Mouse (Mus musculus) hindbrain, embryonic 12.5 days (tissue): ENCODE results near the gene Nup214. TPM values are rescaled to one million over a fixed set of nuclear protein-coding genes. Genes with fewer than 3 reads are reported as not detected.
A peak's percentile ranks its signal among the peaks of the same experiment; 100 is the strongest.

Source experiments
- ATAC-seq: fragments of 200-750 bp; cut with Nextera tagmentation; 2 replicates; pipeline ENCODE4 v1.8.0; 2017; ENCODE audit warnings: moderate TSS enrichment; ENCODE audit not compliant: low FRiP score
- H3K27ac ChIP-seq: fragments of 300-500 bp; sonication (generic); 2 replicates; pipeline ENCODE4 v1.5.1; 2016; ENCODE audit warnings: mild to moderate bottlenecking
- H3K27me3 ChIP-seq: fragments of 300-500 bp; sonication (generic); 2 replicates; pipeline ENCODE4 v1.6.1; 2016; ENCODE audit warnings: mild to moderate bottlenecking
- H3K36me3 ChIP-seq: fragments of 300-500 bp; sonication (generic); 2 replicates; pipeline ENCODE4 v1.6.1; 2016; ENCODE audit warnings: mild to moderate bottlenecking
- H3K4me1 ChIP-seq: fragments of 300-500 bp; sonication (generic); 2 replicates; pipeline ENCODE4 v1.6.1; 2016
- H3K4me2 ChIP-seq: fragments of 300-500 bp; sonication (generic); replicated peaks from 2 replicates; pipeline ENCODE4 v1.6.1; 2016; ENCODE audit warnings: mild to moderate bottlenecking
- H3K4me3 ChIP-seq: fragments of 300-500 bp; sonication (generic); 2 replicates; pipeline ENCODE4 v1.5.1; 2016; ENCODE audit warnings: mild to moderate bottlenecking
- H3K9ac ChIP-seq: fragments of 300-500 bp; sonication (generic); 2 replicates; pipeline ENCODE4 v1.6.1; 2016; ENCODE audit warnings: mild to moderate bottlenecking, moderate library complexity
- H3K9me3 ChIP-seq: fragments of 300-500 bp; sonication (generic); replicated peaks from 2 replicates; pipeline ENCODE4 v1.6.1; 2016; ENCODE audit warnings: mild to moderate bottlenecking
- WGBS: fragments of 180-500 bp; shearing (Covaris S2); methylation state at CpG from one replicate; pipeline ENCODE4 v1.1.7; 2016; 5-methylcytosine and 5-hydroxymethylcytosine counted together
- polyA plus RNA-seq: library from polyadenylated mRNA; unstranded; fragments of >200 nt; fragmentation: Nextera tagmentation; extraction: Ambion mirVana; gene quantifications from 2 replicates; pipeline ENCODE4 v1.2.1, GENCODE M21; 2016

The Nup214 gene
- polyA plus RNA-seq, 1 experiment from 2014 or later, result 75.3 TPM

DNA sequence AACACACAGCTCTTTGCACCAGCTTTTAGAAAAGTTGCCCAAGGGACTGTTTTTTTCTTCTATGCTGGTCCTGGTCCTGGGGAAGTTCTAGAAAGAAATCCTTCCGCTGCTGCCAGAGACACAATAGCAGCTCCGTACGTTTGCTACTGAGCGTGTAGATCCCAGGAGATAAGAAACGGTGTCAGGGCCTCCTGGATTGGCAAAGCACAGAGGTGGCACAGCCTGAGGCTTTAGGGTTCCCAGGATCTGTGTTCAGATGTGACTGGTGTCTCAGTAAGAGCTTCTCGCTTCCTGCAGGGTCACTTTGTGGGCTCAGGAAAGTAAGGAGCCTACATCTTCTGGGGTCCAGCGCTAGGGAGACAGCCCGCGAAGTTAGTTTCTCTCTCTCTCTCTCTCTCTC is 23.3 kb upstream of the Nup214 start:
- H3K4me3 ChIP-seq, result peak overlapping the region; percentile 67
- peak overlapping the region; percentile 98 for H3K4me2 ChIP-seq
- peaks cover 17% of the 10 kb centered on the region; the same call in 1 of the 2 replicates for H3K27me3 ChIP-seq
- H3K27ac ChIP-seq, result no peak overlapping the region
- 0 out of 2 replicates have a peak, but pooled peaks cover 4% of the 10 kb centered on the region for H3K36me3 ChIP-seq
- peaks cover 30% of the 10 kb centered on the region for H3K4me1 ChIP-seq
- WGBS, result 25% methylated on average over 9 of the region's 9 CpGs
- ATAC-seq, result no peak
- no peaks in the 10 kb centered on the region for H3K9me3 ChIP-seq
- H3K9ac ChIP-seq, result peak overlapping the region; percentile 74

DNA sequence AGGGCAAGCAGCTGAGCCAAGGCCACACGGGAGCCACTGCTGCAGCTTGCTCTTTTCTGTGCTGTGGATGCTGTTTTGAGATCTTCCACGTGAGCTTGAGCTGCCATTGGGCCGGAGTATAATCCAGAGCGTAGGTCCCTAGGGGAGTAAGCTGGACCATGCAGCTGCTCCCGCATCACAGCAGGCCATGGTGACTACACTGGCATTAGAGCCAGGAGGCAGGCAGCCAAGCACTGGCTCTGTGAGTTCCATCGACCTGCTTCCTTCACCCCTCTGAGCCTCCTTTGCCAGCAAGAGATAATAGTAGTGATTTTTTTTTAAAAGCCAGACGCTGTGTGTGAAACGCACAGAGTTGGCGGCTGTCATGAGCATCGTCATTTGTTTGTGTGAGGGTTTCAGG is 22.0 kb upstream of the Nup214 start:
- H3K4me2 ChIP-seq, result no peak overlapping the region
- no peak overlapping the region for H3K27ac ChIP-seq
- 91% methylated on average over 10 of the region's 10 CpGs for WGBS
- 0 out of 2 replicates have a peak, but pooled peaks cover 4% of the 10 kb centered on the region for H3K36me3 ChIP-seq
- ATAC-seq, result no peak
- H3K27me3 ChIP-seq, result peaks cover 17% of the 10 kb centered on the region; the same call in 1 of the 2 replicates
- H3K4me1 ChIP-seq, result peaks cover 30% of the 10 kb centered on the region
- H3K4me3 ChIP-seq, result no peak overlapping the region
- H3K9me3 ChIP-seq, result no peaks in the 10 kb centered on the region
- H3K9ac ChIP-seq, result no peak overlapping the region

DNA sequence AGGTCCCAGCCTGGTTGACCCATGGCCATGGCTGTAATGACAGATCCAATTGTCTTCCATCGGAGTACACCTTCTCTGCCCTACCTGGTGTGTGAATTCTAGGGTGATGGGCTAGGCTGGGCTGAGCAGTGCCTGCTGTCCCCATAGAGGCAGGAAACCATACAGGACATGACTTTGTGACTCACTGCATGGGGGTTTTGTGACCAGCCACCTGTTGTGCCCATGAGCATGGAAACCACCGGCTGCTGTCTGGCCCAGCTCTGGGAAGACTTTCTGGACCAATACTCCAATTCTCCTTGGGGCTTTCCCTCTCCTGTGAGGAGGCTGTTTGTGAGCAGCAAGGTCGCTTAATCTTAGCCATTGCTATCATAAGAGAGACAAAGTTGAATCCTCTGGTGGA is 21.5 kb upstream of the Nup214 start:
- H3K27ac ChIP-seq, result no peak overlapping the region
- H3K36me3 ChIP-seq, result 0 out of 2 replicates have a peak, but pooled peaks cover 7% of the 10 kb centered on the region
- peaks cover 30% of the 10 kb centered on the region for H3K4me1 ChIP-seq
- WGBS, result 95% methylated on average over 3 of the region's 3 CpGs
- no peak overlapping the region for H3K4me3 ChIP-seq
- no peaks in the 10 kb centered on the region for H3K9me3 ChIP-seq
- H3K9ac ChIP-seq, result no peak overlapping the region
- peaks cover 17% of the 10 kb centered on the region; the same call in 1 of the 2 replicates for H3K27me3 ChIP-seq
- no peak overlapping the region for H3K4me2 ChIP-seq
- no peak for ATAC-seq

DNA sequence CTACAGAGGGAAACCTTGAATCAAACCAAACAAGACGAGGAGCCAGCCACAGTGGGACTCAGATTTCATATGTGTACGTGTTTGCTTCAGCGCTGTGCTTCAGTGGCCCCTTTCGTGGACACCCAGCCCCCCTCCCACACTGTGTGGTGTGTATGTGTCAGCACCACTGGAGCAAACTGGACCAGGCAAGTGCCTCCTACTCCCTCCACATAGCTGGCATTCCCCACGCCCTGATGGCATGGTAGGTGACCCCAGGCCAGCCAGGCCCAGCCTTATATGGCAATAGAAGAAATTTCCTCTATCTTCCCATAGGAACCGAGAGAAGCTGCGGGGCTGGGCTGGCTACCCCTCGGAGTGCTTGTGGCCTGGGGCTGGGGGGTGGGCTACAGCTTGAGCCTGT is 20.5 kb upstream of the Nup214 start:
- whole genome bisulfite sequencing, result 82% methylated on average over 8 of the region's 8 CpGs
- Histone ChIP-seq H3K27ac (no peak overlapping the region), H3K4me2 (no peak overlapping the region), H3K27me3 (peaks cover 17% of the 10 kb centered on the region; the same call in 1 of the 2 replicates), H3K36me3 (0 out of 2 replicates have a peak, but pooled peaks cover 8% of the 10 kb centered on the region), H3K4me3 (no peak overlapping the region), H3K4me1 (peaks cover 30% of the 10 kb centered on the region), H3K9ac (no peak overlapping the region), H3K9me3 (no peaks in the 10 kb centered on the region)
- no peak for ATAC-seq

DNA sequence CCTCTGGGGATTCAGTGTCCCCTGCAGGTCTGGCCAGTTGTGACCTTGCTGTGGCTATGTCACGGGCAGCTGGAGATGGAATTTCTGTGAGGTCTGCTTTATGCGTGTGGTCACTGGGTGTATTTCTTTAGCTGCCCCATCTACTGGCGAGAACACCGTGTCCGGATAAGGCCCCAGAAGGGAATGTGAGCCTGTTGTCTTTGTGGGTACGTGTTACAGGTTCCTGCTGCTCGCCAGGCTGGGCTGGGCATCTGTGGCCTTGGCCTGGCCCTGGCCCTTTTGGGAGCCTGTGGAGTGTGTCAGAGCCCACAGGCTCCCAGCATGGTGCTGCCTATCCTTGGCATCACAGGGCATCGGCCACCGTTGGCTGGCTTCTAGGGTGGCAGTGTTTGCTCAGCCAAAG is 19.5 kb upstream of the Nup214 start:
- no peak for ATAC-seq
- Histone ChIP-seq H3K4me1 (peaks cover 30% of the 10 kb centered on the region), H3K9ac (0 out of 2 replicates have a peak overlapping the region, but pooled peaks have one; percentile 18), H3K9me3 (no peaks in the 10 kb centered on the region), H3K4me3 (no peak overlapping the region), H3K4me2 (no peak overlapping the region), H3K27ac (no peak overlapping the region), H3K27me3 (0 out of 2 replicates have a peak, but pooled peaks cover 12% of the 10 kb centered on the region), H3K36me3 (0 out of 2 replicates have a peak, but pooled peaks cover 8% of the 10 kb centered on the region)
- 80% methylated on average over 9 of the region's 9 CpGs for WGBS

DNA sequence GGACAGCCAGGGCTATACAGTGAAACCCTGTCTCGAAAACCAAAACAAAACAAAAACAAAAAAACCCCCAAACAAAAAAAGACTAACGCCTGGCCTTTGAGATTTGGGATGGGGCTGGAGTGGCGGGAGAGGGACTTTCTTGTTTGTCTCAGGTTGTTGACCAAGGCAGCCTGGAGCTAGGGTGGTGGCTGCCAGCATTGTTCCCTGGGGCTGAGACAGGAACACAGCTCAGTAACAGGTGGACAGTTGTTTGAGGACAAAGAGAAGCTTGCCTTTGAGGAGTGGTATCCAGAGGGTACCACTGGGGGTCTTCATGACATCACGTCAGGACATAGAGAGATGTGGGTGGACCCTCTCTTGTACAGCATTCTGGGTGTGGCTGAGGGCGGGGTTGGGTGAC is 18.6 kb upstream of the Nup214 start:
- Histone ChIP-seq H3K27me3 (0 out of 2 replicates have a peak, but pooled peaks cover 5% of the 10 kb centered on the region), H3K9ac (no peak overlapping the region), H3K27ac (no peak overlapping the region), H3K9me3 (no peaks in the 10 kb centered on the region), H3K36me3 (0 out of 2 replicates have a peak, but pooled peaks cover 8% of the 10 kb centered on the region), H3K4me2 (no peak overlapping the region), H3K4me1 (peaks cover 22% of the 10 kb centered on the region), H3K4me3 (no peak overlapping the region)
- 83% methylated on average over 5 of the region's 5 CpGs for WGBS
- no peak for ATAC-seq

DNA sequence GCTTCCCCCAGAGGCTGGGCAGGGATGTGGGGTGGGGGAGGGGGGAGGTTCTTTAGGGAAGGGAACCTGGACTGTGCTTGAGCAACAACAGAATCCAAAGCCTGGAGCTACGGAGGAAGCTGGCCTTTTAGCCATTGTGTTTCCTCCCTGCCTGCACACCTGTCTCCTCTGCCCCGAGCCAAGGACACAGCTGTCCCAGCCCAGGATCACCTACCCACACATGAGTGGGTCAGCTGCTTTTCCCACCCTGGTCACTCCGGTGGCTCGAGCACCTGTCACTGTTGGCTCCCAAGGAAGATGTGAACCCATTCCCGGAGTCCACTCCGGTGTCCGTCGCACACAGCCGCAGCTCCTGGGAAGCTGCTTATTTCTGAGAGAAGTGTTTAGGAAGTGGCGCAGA is 17.0 kb upstream of the Nup214 start:
- no peaks in the 10 kb centered on the region for H3K9me3 ChIP-seq
- H3K27me3 ChIP-seq, result no peaks in the 10 kb centered on the region
- no peak overlapping the region for H3K4me3 ChIP-seq
- H3K4me1 ChIP-seq, result peaks cover 21% of the 10 kb centered on the region
- WGBS, result 86% methylated on average over 10 of the region's 10 CpGs
- H3K4me2 ChIP-seq, result no peak overlapping the region
- 0 out of 2 replicates have a peak, but pooled peaks cover 11% of the 10 kb centered on the region for H3K36me3 ChIP-seq
- no peak overlapping the region for H3K9ac ChIP-seq
- no peak for ATAC-seq
- no peak overlapping the region for H3K27ac ChIP-seq

DNA sequence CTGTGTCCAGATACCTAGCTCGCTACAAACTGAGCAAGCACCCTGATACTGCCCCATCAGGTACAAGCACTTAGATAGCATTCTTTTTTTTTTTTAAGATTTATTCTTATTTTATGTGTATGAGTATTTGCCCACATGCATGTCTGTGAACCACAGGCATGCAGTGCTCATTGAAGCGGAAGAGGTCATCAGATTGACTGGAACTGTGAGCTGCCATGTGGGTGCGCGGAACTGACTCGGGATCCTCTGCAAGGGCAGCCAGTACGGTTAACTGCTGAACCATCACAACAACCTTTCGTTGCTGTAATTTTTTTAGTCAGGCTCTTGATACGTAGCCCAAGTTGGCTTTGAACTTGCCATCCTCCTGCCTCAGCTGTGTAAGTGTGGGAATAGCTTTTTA is 13.2 kb upstream of the Nup214 start:
- H3K27ac ChIP-seq, result 0 out of 2 replicates have a peak overlapping the region, but pooled peaks have one; percentile 82

DNA sequence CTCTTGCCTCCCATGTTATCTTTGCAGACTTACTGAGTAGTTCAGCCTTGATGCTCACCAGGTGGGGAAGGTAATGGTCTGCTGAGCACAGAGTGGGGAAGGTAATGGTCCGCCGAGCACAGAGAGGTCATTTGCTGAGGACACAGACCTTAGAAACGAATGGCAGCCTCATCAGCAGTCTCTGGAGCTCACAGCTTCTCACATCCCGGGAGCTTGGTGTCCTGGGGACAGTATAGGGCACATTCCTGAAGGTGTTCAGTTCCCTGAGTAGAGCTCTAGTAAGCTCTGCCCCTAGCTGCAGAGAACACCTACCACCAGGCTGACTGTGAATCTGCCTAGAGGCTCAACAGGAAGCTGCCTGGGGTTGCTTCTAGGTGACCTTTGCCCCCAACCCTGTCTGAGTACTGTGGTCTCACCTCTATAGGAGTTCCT is 12.4 kb upstream of the Nup214 start:
- Histone ChIP-seq H3K9ac (no peak overlapping the region), H3K27me3 (no peaks in the 10 kb centered on the region), H3K9me3 (no peaks in the 10 kb centered on the region), H3K4me3 (no peak overlapping the region), H3K36me3 (0 out of 2 replicates have a peak, but pooled peaks cover 9% of the 10 kb centered on the region), H3K4me2 (0 out of 2 replicates have a peak overlapping the region, but pooled peaks have one; percentile 3), H3K27ac (peak overlapping the region; percentile 82), H3K4me1 (peaks cover 28% of the 10 kb centered on the region)
- 64% methylated on average over 4 of the region's 4 CpGs for WGBS
- ATAC-seq, result no peak

More for the DNA sequence above, 13.2 kb upstream of the Nup214 start:
- Histone ChIP-seq H3K4me1 (peaks cover 28% of the 10 kb centered on the region), H3K27me3 (no peaks in the 10 kb centered on the region), H3K4me3 (no peak overlapping the region), H3K9me3 (no peaks in the 10 kb centered on the region), H3K36me3 (0 out of 2 replicates have a peak, but pooled peaks cover 9% of the 10 kb centered on the region), H3K9ac (no peak overlapping the region), H3K4me2 (no peak overlapping the region)
- ATAC-seq, result no peak
- WGBS, result 89% methylated on average over 8 of the region's 8 CpGs

DNA sequence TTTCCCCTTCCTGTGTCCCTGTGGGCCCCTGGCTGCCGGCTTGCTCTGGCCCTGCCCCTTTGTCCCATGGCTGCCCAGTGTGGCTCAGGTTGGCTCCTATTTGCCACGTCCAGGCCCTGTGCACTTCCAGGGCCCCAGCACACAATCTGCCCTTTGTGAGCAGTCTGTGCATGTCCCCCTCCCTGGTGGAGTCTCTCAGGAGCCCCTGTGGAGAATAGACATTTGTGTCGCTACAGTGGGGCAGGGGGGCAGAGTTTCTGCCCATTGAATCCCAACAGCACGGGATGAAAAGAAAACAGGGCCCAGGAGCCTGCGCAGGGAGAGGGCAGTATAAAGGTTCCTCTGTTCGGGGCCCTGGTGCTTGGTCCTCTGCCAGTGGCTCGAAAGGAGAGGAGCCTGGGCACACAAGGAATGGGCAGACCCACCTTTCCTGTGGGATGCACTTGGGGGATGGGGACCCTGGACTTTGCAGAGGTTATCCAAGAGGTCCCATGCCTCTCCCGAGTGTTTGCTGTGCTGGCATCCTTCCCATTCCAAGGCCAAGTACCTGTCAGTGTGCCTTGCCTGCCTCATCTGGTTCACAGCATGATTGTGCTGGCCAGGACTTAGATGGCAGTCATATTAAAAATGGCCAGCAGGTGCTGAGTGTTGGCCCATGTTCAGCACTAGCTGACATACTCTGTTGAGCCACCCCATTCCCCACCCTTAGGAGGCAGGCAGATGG is 11.6 kb upstream of the Nup214 start:
- Histone ChIP-seq H3K4me1 (peaks cover 28% of the 10 kb centered on the region), H3K4me2 (no peak overlapping the region), H3K4me3 (no peak overlapping the region), H3K9ac (no peak overlapping the region), H3K27ac (peak overlapping the region; percentile 82), H3K9me3 (no peaks in the 10 kb centered on the region), H3K36me3 (peaks cover 12% of the 10 kb centered on the region; the same call in 1 of the 2 replicates), H3K27me3 (no peaks in the 10 kb centered on the region)
- ATAC-seq, result peak; percentile 90
- WGBS, result 48% methylated on average over 8 of the region's 8 CpGs

DNA sequence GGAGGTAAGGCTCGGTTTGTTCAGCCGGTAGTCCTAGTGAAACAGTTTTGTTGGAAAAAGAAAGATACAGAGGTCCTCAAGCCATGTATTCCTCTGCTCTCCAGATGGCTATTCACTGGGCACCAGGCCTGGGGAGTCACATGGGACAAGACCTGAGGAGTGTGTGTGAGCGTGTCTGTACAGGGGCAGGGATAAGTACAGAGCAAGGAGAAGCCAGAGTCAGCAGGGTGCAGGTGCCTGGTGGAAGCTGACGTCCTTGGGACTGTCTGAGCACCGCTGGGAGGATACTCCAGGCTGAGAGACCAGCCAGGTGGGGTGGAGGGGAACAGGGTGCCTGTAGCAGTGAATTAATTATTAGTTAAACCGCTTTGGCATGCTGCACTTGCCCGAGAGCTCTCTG is 10.7 kb upstream of the Nup214 start:
- no peak overlapping the region for H3K4me2 ChIP-seq
- H3K27ac ChIP-seq, result peak overlapping the region; percentile 82
- H3K4me1 ChIP-seq, result peaks cover 28% of the 10 kb centered on the region
- H3K27me3 ChIP-seq, result no peaks in the 10 kb centered on the region
- 81% methylated on average over 7 of the region's 7 CpGs for WGBS
- H3K9me3 ChIP-seq, result no peaks in the 10 kb centered on the region
- H3K36me3 ChIP-seq, result peaks cover 15% of the 10 kb centered on the region
- no peak overlapping the region for H3K9ac ChIP-seq
- no peak for ATAC-seq
- no peak overlapping the region for H3K4me3 ChIP-seq

DNA sequence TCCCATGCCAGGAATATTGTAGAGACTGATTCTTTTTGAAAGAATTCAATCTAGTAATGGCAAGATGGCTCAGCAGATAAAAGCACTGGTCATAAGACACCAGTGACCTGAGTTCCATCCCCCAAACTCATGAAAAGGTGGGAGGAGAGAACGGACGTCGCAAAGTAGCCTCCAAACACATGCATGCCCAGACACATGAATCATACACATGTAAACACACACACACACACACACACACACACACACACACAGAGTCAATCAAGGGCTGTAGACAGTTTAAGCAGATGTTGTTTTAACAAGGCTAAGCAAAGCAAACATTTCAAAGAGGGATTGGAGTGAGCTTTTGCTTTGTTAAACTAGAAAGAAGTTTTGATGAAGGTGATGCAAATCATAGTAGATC is 10.0 kb upstream of the Nup214 start:
- no peak for ATAC-seq
- H3K9ac ChIP-seq, result no peak overlapping the region
- H3K4me3 ChIP-seq, result no peak overlapping the region
- H3K9me3 ChIP-seq, result no peaks in the 10 kb centered on the region
- H3K27me3 ChIP-seq, result no peaks in the 10 kb centered on the region
- no peak overlapping the region for H3K27ac ChIP-seq
- peaks cover 15% of the 10 kb centered on the region for H3K36me3 ChIP-seq
- H3K4me2 ChIP-seq, result no peak overlapping the region
- peaks cover 28% of the 10 kb centered on the region for H3K4me1 ChIP-seq
- 85% methylated on average over 3 of the region's 3 CpGs for WGBS
